Mouse (Mus musculus): ENCODE results near the gene Aatf. TPM values are rescaled to one million over a fixed set of nuclear protein-coding genes. Genes with fewer than 3 reads are reported as not detected.
A peak's percentile ranks its signal among the peaks of the same experiment; 100 is the strongest.

Aatf gene
- total RNA-seq (2021), result 10 to 100 TPM; 27.4 to 30.5 TPM
- long read RNA-seq, experiment 1, transcript Aatf-201 (13 exons, 1,822 nt), result major isoform, 22 of 32 reads
- long read RNA-seq, experiment 1, partial matches to known transcripts, result 4 of 32 reads
- long read RNA-seq, experiment 1, other reads (novel, unspliced or antisense), result 6 of 32 reads
- long read RNA-seq, experiment 2, transcript Aatf-201 (13 exons, 1,822 nt), result major isoform, 35 of 55 reads
- long read RNA-seq, experiment 2, partial matches to known transcripts, result 3 of 55 reads
- long read RNA-seq, experiment 2, other reads (novel, unspliced or antisense), result 15 of 55 reads

DNA sequence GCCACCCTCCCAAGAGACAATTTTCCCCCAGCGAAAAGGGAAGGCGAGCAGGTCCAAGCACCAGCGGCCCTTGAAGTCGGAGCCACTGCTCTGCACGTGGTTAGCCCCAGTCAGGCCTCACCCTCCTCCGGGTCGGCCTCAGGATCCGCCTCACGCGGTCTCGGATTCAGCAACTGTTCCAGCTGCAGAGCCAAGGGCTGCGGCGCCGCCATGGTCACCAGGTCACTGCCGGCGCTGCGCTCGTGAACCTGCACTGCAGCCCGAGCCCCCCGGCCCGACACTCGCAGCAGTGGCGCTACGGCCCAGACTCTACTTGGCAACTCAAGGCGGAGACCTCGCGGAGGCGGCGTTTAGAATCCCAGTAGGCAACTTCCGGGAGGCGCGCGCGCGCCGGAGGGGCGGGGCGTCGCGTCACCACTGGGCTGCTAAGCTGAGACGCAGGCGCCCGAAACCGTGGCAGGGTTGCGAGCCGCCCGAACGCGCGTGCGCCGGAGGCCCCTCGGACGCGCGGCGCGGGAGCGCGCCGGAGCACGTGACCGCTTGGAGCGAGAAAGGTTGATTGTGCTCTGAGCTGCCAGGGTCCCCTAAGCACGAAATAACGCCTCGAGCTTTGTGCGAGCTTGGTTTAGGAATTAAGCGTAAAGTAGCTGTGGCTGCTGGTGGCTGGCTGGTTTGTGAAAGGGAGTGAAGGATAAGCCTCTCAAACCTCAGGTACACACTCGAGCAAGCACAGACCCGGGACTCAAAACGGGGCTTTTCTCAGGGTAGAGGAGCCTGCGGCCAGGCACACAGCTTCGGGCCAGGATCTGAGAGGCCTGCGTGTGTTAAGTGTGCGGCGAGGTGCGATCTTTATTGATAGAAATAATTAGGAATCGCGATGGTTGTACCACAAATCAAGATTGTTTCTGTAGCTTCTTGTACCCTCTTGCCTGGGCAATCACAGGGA is at the start of gene Aatf:
Gene Aatf, minus strand, starts transcription at position 352 of the 946 bp plus-strand sequence.
- DNase-seq (ENCODE audit: low spot score in 2 of 2), result peak; percentile 91 to 96

DNA sequence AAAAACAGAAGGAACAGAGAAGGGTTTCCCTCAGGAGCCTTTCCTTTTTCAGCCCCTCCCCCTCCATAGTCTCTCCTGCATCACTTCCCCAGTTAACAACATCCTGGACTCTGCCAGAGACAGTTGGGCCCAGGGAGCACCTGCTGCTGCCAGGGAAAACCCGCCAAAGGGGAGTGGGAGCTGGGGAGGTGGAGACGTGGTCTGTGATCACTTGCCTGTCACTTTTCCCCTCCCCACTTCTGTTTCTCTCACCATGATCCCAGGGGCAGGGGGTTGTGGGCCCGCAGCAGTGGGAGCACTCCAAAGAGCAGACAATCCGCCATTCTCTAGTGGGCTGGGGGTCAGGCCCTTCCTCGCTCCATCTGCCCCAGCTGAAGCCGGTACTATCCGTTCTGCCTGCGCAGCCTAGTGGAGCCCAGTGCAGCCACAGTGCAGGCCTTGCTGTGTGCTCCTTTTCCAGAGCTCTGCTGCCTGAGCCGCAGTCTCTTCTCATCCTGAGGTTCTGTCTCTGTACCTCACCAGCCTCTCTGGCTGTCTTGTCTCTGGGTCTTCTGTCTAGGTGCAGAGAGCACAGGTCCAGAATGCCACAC is 49.5 kb upstream of the Aatf start:
- no peak for DNase-seq (ENCODE audit: low spot score in 2 of 2)

DNA sequence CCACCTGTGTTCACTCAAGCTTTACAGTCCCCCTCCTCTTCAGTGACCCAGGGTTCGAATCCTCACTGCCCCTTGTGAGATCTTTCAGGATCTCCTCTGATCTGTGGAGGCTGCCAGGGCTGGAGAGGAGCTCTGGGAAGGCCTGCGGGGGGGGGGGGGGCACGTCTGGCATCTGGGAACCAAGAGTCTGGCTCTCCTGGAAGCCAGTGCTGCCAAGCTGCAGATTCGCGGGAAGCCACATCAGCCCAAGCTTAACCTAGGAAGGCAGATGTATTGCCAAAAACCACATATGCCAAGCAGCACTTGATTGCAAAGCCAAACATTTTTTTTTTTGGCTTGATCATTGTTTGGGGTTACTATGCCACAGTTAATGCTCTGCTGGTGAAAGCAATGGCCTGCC is 48.2 kb upstream of the Aatf start:
- DNase-seq (ENCODE audit: low spot score in 2 of 2), result no peak

DNA sequence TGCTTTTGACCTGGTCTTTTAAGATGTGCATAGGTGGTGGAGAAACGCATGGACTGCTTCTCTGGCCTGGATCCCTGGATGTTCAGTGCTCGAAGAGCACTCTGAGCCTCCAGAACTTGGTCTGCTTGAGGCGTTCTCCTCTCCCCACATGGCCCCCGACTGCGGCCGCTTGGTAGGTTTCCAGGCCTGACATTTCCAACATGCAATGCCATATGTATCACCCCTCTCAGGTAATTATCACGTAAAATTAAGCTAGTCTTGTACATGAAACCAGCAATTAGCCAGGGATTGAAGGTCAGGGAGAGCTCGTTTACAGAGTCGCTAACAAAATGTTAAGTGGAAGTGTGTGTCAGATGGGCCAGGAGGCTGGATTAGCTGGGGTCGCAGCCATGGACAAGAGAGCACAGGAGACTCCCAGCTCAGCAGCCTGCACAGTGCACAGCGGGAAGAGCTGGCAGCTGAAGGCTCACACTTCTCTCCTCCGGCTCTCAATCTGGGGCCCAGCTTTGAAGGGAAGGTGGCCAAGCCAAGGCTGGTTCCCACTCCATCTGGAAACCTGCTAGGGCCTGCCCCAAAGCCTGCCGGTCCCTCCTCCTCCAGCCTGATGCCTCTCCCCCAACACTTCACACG is 40.6 kb upstream of the Aatf start:
- DNase-seq (ENCODE audit: low spot score in 2 of 2), result no peak

DNA sequence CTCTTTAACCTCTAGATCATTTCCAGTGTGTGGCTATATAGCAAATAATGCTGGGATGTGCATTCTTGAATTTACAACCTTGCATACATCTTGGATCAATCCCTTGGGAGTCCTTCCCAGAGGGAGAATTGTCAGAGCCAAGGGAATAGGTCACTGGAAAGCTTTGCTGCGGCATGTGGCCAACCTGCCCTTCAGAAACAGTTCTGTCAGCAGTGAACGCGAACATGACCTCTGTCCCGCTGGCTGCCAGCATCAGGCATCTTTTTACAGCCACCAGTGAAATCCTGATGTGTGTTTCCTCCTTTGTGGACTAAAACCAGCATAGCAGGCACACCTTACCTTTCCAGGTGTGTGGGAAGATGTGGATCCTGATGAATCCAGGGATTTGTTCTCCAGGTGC is 38.0 kb upstream of the Aatf start:
- no peak for DNase-seq (ENCODE audit: low spot score in 2 of 2)

DNA sequence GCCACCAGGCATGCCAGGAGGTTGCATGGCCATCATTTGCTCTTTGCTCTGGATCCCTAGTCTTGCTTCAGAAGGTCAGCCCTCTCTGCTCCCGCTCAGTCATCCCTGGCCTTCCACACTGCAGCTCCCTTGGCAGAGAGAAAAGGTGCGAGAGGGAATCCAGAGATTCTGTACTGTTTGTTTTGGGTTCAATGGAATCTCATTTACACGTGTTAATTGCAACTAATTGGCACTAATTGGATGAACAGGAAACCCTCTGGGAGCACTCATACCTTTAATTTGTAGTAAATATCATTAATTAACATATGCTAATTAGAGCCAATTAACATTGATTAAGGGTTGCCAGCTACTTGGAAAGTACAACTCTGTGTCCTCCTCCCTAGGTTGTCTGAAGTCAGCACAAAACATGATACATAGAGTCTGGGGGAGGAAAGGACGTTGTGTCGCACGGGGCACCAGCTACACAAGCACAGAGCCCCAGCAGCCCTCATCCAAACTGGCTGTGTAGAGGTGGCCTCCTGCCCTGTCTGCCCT is 36.0 kb upstream of the Aatf start:
- no peak for DNase-seq (ENCODE audit: low spot score in 2 of 2)

DNA sequence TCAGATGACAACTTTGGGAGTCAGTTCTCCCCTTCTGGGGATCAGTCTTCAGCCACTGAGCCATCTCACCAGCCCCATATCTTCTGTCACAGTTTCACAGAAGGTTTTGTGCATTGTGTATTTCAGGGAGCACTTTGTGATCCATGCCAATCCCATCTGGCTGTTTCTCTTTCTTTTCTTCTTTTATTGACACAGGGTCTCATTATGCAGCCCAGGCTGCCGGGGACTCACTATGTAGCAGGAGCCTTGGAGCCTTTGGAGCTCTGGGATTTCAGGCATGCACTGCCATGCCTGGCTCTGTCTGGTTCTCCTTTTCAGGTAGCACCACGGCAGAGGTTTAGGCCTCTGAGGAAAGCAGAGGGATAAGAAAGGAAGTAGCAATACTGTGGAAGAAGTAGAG is 35.0 kb upstream of the Aatf start:
- no peak for DNase-seq (ENCODE audit: low spot score in 2 of 2)

DNA sequence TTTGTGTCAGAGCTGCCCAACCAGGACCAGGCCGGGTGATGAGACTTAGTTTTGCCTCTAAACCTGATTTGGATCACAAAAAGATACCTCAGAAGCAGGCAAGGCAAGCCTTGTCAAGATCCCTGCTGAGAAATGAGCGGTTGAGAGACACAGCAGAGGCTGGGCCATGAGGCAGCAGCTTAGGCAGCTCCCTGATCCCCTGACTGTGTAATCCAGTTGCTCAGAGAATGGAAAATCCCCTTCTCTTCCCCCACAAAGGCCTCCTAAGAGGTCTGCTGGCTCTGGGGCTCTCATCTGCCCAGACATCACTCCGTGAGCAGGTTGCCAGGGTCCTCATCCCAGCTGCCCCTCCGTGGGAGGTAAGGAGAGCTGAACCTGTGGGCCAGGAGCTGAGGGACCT is 26.7 kb upstream of the Aatf start:
- no peak for DNase-seq (ENCODE audit: low spot score in 2 of 2)

DNA sequence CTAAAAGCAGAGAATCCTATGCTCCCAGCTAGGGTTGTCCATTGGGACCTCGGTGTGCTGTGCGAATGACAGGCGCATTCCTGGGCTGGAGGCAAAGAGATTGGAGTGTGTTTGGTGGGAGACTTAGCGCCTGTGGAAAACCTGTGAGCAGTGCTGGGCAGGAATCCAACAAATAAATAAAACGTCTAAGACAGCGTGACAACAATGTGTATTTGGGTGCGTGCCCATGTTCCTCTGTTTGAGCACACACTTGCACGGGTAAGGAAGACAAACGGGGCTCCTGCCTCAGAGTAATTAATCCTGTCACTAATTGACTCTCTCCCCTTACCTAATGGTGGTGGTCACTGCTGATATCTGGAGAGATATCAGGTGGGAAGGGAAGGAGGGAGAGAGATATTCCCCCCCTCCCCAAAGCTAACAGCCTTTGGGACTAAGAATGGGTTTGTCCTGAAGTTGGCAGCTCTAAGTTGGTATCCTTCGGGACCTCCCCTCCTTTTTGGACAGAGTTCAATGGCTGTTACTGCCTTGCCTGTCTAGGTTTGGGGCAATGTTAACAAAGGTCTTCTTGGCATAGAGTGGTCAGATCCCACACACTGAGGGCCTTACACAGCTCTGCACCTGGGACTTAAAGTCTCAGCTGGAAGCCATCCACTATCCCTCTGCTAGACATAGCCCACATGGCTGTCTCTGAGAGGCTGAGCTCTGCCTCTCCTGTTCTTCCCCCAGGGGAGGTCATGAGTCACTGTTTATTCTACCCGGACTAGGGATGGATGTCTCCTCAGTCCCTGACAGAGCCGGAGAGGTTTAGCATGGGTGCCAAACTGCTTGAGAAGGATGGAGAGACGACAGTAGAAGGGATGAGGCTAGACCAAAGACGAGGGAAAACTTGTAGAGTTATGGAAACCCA is 16.7 kb upstream of the Aatf start:
- no peak for DNase-seq (ENCODE audit: low spot score in 2 of 2)

DNA sequence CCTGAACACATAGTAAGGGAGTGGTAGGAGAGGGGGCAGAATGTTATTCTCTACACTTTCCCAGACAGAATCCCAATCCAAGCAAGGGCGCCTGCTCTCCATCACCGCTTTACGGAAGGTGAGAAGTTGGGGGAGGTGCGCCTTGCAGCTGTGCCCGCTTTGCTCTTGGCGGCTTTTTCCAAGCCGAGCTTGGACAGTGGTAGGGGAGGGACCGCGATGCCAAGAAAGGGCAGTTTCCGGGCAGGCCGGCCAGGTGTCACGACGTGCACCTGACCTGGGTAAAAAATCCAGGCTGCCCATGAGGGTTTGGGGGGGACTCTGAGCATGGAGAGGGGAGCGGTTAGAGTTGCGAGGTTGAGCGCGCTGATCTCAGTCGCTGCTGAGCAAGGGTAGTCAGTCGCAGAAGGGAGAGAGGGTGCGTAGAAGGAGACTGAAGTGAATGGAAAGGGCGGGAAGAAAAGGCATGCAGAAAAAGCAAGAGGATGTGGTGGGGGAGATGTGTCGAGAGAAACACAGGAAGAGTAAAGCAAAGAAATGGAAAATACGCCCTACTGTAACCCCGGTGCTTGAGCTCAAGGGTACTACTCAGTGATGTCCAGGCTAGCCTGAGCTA is 15.9 kb upstream of the Aatf start:
- no peak for DNase-seq (ENCODE audit: low spot score in 2 of 2)

DNA sequence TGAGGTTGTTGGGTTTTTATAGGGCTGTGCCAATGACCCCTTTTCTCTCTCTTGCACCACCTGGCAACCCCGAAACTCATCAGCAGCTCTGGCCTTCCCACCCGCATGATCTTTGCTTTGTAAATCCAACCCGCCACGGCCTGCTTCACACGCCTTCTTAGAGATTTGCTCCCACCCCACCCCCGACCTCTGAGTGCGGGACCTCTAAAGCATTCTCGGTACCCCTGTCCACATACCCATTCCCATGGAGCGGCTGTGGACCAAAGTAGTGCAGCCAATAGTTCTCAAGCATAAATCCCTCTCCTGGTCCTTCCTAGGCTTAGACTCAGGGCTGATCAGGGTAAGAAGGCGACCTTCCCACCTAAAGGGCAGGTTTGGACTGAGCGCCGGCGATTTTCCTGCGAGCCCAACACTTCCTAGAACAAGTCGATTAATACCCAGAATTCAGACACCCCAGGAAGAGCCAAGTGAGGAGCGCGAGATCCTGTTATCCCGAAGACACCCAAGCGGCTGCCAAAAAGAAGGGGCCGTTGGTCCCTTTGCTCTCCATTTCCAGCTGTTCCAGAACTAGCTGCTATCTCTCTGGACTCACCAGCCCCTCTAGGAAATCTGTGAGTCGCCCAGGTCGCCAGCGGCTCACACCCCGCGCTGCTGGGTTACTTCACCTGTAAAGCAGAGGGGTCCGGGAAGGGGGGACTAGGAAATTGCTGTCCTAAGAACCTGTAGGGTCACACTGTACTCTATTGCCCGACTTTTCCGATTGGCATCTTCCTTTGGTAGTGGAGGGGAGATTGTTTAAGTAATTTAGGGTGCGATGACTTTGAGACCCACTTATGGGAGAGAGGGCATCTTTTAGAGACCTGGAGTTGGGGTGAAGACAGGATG is 13.9 kb upstream of the Aatf start:
- no peak for DNase-seq (ENCODE audit: low spot score in 2 of 2)

DNA sequence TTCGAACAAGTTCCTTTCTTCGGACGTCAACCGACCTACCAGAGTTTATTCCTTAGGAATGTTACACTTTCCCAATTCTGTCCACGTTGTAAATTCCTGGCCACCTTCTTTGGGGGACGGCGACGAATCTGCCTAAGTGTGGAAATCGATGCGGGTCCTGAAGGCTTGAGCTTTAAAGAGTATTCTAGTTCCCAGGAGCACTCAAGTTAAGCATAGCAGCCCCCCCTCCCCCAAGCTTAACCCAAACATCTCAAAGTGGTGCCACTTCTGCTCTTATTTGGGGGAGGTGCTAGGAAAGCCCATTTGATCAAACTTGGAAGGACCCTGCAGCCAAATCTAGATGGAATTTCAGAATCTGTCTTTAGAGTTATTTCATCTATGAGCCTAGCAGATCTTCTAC is 13.1 kb upstream of the Aatf start:
- DNase-seq (ENCODE audit: low spot score in 2 of 2), result no peak

DNA sequence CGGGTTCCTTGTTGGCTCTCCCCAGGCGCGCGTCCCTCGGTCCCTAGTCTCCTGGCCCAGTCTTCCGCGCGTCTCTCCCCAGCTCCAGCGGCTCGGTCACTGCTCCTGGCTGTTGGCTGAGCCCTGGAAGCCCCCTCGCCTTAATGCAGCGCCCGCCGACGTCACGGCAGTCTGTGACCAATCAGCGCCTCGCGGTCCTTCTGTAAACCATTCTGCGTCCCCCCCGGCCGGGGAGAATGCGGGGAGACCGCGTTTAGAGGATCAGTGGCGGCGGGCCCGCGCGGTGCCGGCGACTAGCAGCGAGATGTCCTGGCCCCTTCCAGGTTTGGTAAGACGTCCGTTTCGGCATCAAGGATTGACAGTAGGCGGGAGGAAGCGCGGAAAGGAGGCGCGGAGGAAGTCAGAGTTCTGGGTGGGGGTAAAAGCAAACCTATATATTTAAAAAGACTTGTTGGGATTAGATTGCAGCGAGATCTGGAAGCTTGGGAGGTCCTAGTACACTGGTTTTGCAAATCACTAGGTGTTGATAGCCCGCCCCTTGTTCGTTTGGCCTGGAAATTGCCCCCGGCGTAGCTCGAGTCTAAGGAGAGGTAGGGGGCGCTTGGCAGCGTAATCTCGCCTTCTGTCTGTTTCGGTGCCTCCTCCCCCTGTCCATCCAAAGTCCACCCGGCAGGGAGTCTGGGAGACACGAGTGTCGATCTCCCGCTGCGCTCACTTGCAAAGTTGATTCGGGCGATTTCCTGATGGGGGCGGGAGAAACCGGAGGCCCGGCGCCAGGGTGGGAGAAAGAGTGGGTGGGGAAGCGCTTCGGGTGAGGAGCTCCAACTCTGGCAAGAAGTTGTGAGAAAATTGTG is 12.3 kb upstream of the Aatf start, which contains the start of gene Lhx1:
Gene Lhx1, minus strand, starts transcription at position 115 of the 854 bp plus-strand sequence.
- DNase-seq (ENCODE audit: low spot score in 2 of 2), result no peak

DNA sequence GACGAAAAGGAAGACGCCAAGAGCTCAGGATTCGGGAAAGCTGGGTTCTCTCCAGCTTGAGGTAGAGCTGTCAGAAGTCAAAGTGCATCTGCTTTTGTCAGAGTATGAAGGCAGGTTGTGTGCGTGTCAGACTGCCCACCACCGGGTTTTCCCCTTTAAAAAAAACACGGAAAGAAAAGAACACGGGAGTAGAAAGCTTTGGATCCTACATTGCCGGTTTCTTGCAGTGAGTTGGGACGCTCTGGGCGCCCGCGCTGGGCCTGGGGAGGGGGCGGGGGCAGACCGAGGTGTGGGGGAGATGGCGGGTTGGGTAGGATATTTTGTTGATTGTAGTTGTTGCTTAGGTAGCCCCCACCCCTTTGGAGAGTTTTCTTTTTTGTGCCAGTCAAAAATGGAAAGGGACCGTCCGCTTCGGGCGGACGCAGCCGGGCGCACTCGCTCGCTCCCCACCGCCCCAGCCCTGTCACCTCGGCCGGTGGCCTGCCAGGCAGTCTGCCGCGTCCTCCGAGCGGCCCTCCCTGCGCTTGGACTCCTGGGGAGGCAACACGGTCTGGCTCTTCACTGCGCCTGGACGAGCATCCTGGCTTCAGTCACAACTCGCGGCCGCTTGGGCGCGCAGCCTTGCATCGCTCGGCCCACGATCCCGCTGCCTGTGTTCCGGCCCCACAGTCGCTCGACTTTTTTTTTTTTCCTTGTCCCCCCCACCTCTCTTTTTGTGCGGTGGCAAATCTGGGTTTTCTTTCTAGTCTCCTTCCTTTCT is 11.4 kb upstream of the Aatf start:
- DNase-seq (ENCODE audit: low spot score in 2 of 2), result no peak

DNA sequence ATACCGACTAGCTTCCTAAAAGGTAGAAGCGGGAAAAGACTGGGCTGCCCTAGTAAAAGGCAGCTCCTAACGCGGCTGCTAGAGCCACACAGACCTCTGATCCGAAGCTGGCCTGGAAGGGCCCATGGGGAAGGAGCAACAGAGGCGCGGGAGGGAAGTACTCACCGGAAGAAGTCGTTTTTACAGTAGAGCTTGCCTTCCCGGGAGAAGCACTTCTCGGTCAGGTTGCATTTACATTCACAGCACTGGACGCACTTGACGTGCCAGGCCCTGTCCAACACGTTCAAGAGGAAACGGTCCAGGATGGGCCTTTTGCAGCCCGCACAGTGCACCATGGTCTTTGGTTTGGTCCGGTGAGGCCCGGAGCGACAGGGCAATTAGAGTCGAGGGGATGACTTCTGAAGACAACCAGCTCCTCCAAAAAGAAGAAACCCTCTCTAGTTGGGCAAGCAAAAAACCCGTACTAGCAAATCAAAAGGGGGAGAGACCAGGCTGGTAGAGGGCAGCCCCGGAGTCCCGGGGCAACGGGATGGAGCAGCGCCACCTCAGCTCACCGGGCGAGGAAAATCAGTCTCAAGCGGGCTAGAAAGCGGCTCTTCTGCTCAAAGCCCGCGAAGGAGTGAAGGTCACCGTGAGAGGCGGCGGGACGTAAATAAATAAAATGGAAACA is 10.7 kb upstream of the Aatf start:
- no peak for DNase-seq (ENCODE audit: low spot score in 2 of 2)

DNA sequence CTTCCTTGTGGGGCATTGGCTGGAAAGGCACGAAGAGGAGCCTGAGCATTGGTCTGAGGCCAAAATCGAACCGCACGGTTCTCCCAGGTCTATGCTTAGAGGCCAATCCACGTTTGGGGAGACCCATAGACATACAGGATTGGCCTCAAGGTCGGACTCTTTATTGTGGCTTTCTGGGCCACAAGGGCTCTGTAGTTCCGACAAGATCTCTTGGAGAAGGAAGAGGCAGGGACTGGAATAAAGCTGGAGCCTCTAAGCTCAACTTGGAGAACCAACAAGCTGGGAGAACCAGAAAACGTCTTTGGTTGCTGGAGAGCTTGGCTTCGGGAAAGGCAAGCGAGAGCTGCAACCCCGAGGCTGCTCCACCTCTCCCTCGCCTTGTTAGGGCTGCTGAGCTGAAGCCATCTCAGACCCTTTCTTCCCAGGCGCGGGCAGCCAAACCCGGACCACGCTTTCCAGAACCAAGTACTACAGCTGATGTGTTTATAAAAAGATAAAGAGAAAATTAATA is 10.1 kb upstream of the Aatf start:
- no peak for DNase-seq (ENCODE audit: low spot score in 2 of 2)

Measured in adrenal gland, postnatal 4 days (tissue).